Mouse (Mus musculus): ENCODE results near the gene Utp4. TPM values are rescaled to one million over a fixed set of nuclear protein-coding genes. Genes with fewer than 3 reads are reported as not detected.

The Utp4 gene
- total and polyA plus RNA-seq, 3 experiments: 80.6 to 202 (median 156) TPM

GRCm38 (mm10) chr8:106906635-106907034 lies 13.2 kb downstream of the Utp4 start:
- Histone ChIP-seq H3K4me1 (ENCODE audit: control insufficient read depth in 1 of 2, insufficient read depth in 2 of 2) (peaks cover 0 to 3% of the 10 kb centered on the region in 2 experiments; a peak in 1 of 4 replicates), H3K4me2 (ENCODE audit: insufficient read depth, low read depth, poor library complexity, severe bottlenecking) (no peak overlapping the region), H3K4me3 (replicated peaks in 1 of 3; ENCODE audit: low read depth in 2 of 3, low read length in 2 of 3, poor library complexity in 1 of 3) (no peak overlapping the region), H3K9me3 (replicated peaks; ENCODE audit: low read length) (no peaks in the 10 kb centered on the region), H3K79me2 (replicated peaks; ENCODE audit: control insufficient read depth, extremely low read depth, insufficient read depth, poor library complexity, severe bottlenecking) (0 out of 2 replicates have a peak, but pooled peaks cover 10% of the 10 kb centered on the region), H3K9ac (ENCODE audit: insufficient read depth, low read depth) (no peak overlapping the region), H3K36me3 (replicated peaks in 1 of 2; ENCODE audit: control insufficient read depth in 1 of 2, insufficient read depth in 1 of 2, low read length in 1 of 2) (peaks cover 86 to 87% of the 10 kb centered on the region in 2 experiments), H3K27me3 (replicated peaks) (no peaks in the 10 kb centered on the region), H3K27ac (ENCODE audit: insufficient read depth, low read depth) (no peak overlapping the region)
- TF ChIP-seq CTCF (conservative IDR thresholded peaks at IDR 0.05 in 1 of 2, IDR thresholded peaks at IDR 0.05 in 1 of 2; ENCODE audit: low read depth in 2 of 2, low read length in 2 of 2) (no peak), NELFE (IDR thresholded peaks at IDR 0.05; ENCODE audit: low read depth, low read length) (no peak), USF1 (IDR thresholded peaks at IDR 0.05; ENCODE audit: low read depth, low read length) (no peak), MEF2A (IDR thresholded peaks at IDR 0.05; ENCODE audit: borderline replicate concordance, low read depth, low read length) (no peak), ZKSCAN1 (IDR thresholded peaks at IDR 0.05; ENCODE audit: borderline replicate concordance, low read depth, low read length) (no peak), MYC (IDR thresholded peaks at IDR 0.05; ENCODE audit: low read depth, low read length) (no peak), ELF1 (IDR thresholded peaks at IDR 0.05; ENCODE audit: low read depth, low read length) (no peak), BHLHE40 (IDR thresholded peaks at IDR 0.05; ENCODE audit: low read depth, low read length) (no peak), CHD2 (IDR thresholded peaks at IDR 0.05; ENCODE audit: low read length) (no peak), MAZ (IDR thresholded peaks at IDR 0.05; ENCODE audit: low read depth, low read length) (no peak)
- in situ Hi-C loops (cut with MboI; ENCODE audit: low pct_ligation_motif_present, low pct_unique_long_range_greater_than_20kb, low sequenced_read_pairs): no loop called here
- dilution Hi-C loops (cut with MboI; ENCODE audit: extremely low pct_ligation_motif_present, extremely low pct_unique_long_range_greater_than_20kb, low sequenced_read_pairs): no loop called here
- no peak for DNase-seq (ENCODE audit: extremely low read depth)

GRCm38 (mm10) chr8:106907450-106907849 lies 14.0 kb downstream of the Utp4 start:
- dilution Hi-C loops (cut with MboI; ENCODE audit: extremely low pct_ligation_motif_present, extremely low pct_unique_long_range_greater_than_20kb, low sequenced_read_pairs): no loop called here
- Histone ChIP-seq H3K4me3 (replicated peaks in 1 of 3; ENCODE audit: low read depth in 2 of 3, low read length in 2 of 3, poor library complexity in 1 of 3) (no peak overlapping the region), H3K4me2 (ENCODE audit: insufficient read depth, low read depth, poor library complexity, severe bottlenecking) (no peak overlapping the region), H3K79me2 (replicated peaks; ENCODE audit: control insufficient read depth, extremely low read depth, insufficient read depth, poor library complexity, severe bottlenecking) (0 out of 2 replicates have a peak, but pooled peaks cover 10% of the 10 kb centered on the region), H3K27ac (ENCODE audit: insufficient read depth, low read depth) (no peak overlapping the region), H3K9me3 (replicated peaks; ENCODE audit: low read length) (no peaks in the 10 kb centered on the region), H3K27me3 (replicated peaks) (no peaks in the 10 kb centered on the region), H3K9ac (ENCODE audit: insufficient read depth, low read depth) (no peak overlapping the region), H3K4me1 (ENCODE audit: control insufficient read depth in 1 of 2, insufficient read depth in 2 of 2) (no peaks in the 10 kb centered on the region), H3K36me3 (replicated peaks in 1 of 2; ENCODE audit: control insufficient read depth in 1 of 2, insufficient read depth in 1 of 2, low read length in 1 of 2) (peaks cover 85% of the 10 kb centered on the region in 2 experiments)
- TF ChIP-seq MAX (IDR thresholded peaks at IDR 0.05; ENCODE audit: low read length) (no peak), NRF1 (IDR thresholded peaks at IDR 0.05; ENCODE audit: low read depth, low read length) (no peak), IRF4 (IDR thresholded peaks at IDR 0.05; ENCODE audit: low read depth, low read length) (no peak), SMC3 (IDR thresholded peaks at IDR 0.05; ENCODE audit: low read depth, low read length) (no peak), ZMIZ1 (IDR thresholded peaks at IDR 0.05; ENCODE audit: low read depth, low read length) (no peak), CHD2 (IDR thresholded peaks at IDR 0.05; ENCODE audit: low read length) (no peak)
- DNase-seq (ENCODE audit: extremely low read depth): no peak
- in situ Hi-C loops (cut with MboI; ENCODE audit: low pct_ligation_motif_present, low pct_unique_long_range_greater_than_20kb, low sequenced_read_pairs): no loop called here

Data from CH12.LX (cell line).